Mouse (Mus musculus): ENCODE results near the gene Pop7.

GRCm38 (mm10) chr5:137491559-137491958, 10.8 kb downstream of the Pop7 start:
- no peak for TF ChIP-seq CTCF (IDR thresholded peaks at IDR 0.05; ENCODE audit: control insufficient read depth, insufficient read depth, insufficient replicate concordance, low read depth, low read length)
- no peak for TF ChIP-seq POLR2A (IDR thresholded peaks at IDR 0.05; ENCODE audit: control insufficient read depth, low read depth, low read length)
